Mouse (Mus musculus) megakaryocyte-erythroid progenitor cell, adult 5-6 weeks (primary cell): ENCODE results near the gene Iqsec1. TPM values are rescaled to one million over a fixed set of nuclear protein-coding genes. Genes with fewer than 3 reads are reported as not detected.

ENCODE experiments used
- ATAC-seq: replicated peaks from 2 replicates; pipeline ENCODE4 v1.8.0; 2016; ENCODE audit warnings: mild to moderate bottlenecking, inconsistent platforms; ENCODE audit not compliant: severe bottlenecking, poor library complexity, low FRiP score, low TSS enrichment
- total RNA-seq, 2 experiments: library from RNA; stranded (forward) in 1 of 2; stranded (reverse) in 1 of 2; fragments of 200-1000, 215-1000 nt in 1 of 2; fragments of >200 nt in 1 of 2; fragmentation: Nextera tagmentation in 1 of 2; gene quantifications; 2 replicates each; pipeline ENCODE4 v1.2.3; 2014 to 2017

Iqsec1 gene
- total RNA-seq, 2 experiments from 2014 or later = 15.0 to 32.1 TPM

GRCm38 (mm10) chr6:90798201-90798600 is 190.3 kb downstream of the Iqsec1 start:
- ATAC-seq = no peak

GRCm38 (mm10) chr6:90796902-90797596 is 191.4 kb downstream of the Iqsec1 start:
- no peak for ATAC-seq

GRCm38 (mm10) chr6:90790901-90791300 is 197.6 kb downstream of the Iqsec1 start:
- ATAC-seq = no peak

- ATAC-seq = no peak
These were observed 199.0 kb downstream of the Iqsec1 start for GRCm38 (mm10) chr6:90789520-90789919.

- ATAC-seq = no peak
These were observed 200.9 kb downstream of the Iqsec1 start for GRCm38 (mm10) chr6:90787587-90787986.

- ATAC-seq = no peak
These were observed 201.4 kb downstream of the Iqsec1 start for GRCm38 (mm10) chr6:90787036-90787435.

GRCm38 (mm10) chr6:90786589-90786988 is 201.9 kb downstream of the Iqsec1 start:
- ATAC-seq = no peak

GRCm38 (mm10) chr6:90783945-90784344 is 204.5 kb downstream of the Iqsec1 start:
- no peak for ATAC-seq

GRCm38 (mm10) chr6:90783176-90783575 is 205.3 kb downstream of the Iqsec1 start:
- no peak for ATAC-seq

- ATAC-seq = peak; percentile 55
These were observed 206.3 kb downstream of the Iqsec1 start for GRCm38 (mm10) chr6:90781921-90782770.

- ATAC-seq = no peak
These were observed 208.0 kb downstream of the Iqsec1 start for GRCm38 (mm10) chr6:90780532-90780931.

- ATAC-seq = no peak
These were observed 209.6 kb downstream of the Iqsec1 start for GRCm38 (mm10) chr6:90778841-90779240.

- no peak for ATAC-seq
These were observed 211.2 kb downstream of the Iqsec1 start for GRCm38 (mm10) chr6:90777302-90777701.

GRCm38 (mm10) chr6:90775606-90776005 is 212.9 kb downstream of the Iqsec1 start:
- ATAC-seq = no peak

- no peak for ATAC-seq
These were observed 214.7 kb downstream of the Iqsec1 start for GRCm38 (mm10) chr6:90773811-90774233.

GRCm38 (mm10) chr6:90772120-90772519 is 216.4 kb downstream of the Iqsec1 start:
- no peak for ATAC-seq

GRCm38 (mm10) chr6:90768526-90768925 is 220.0 kb downstream of the Iqsec1 start:
- ATAC-seq = no peak

- ATAC-seq = no peak
These were observed 220.6 kb downstream of the Iqsec1 start for GRCm38 (mm10) chr6:90767874-90768273.

- no peak for ATAC-seq
These were observed 223.7 kb downstream of the Iqsec1 start for GRCm38 (mm10) chr6:90764753-90765152.

- ATAC-seq = no peak
These were observed 224.4 kb downstream of the Iqsec1 start for GRCm38 (mm10) chr6:90763959-90764591.
